Mouse (Mus musculus) hindbrain, embryonic 11.5 days (tissue): ENCODE results near the gene Clcn1. TPM values are rescaled to one million over a fixed set of nuclear protein-coding genes. Genes with fewer than 3 reads are reported as not detected.

Experiments used
- ATAC-seq: fragments of 200-750 bp; cut with Nextera tagmentation; 2 replicates; pipeline ENCODE4 v1.8.0; 2017; ENCODE audit warnings: mild to moderate bottlenecking, moderate TSS enrichment, moderate library complexity; ENCODE audit not compliant: low FRiP score
- DNase-seq: peaks from one replicate; pipeline ENCODE4 v3.0.0-alpha.2; 2015; ENCODE audit warnings: low spot score
- H3K27ac ChIP-seq: fragments of 300-500 bp; sonication (generic); 2 replicates; pipeline ENCODE4 v1.5.1; 2014; ENCODE audit warnings: mild to moderate bottlenecking, low read depth, low read length
- H3K27me3 ChIP-seq: fragments of 300-500 bp; sonication (generic); 2 replicates; pipeline ENCODE4 v1.6.1; 2014; ENCODE audit warnings: mild to moderate bottlenecking, low read length, moderate library complexity, mixed read lengths; ENCODE audit not compliant: control insufficient read depth, insufficient read depth
- H3K36me3 ChIP-seq: fragments of 300-500 bp; sonication (generic); 2 replicates; pipeline ENCODE4 v1.6.1; 2014; ENCODE audit warnings: mild to moderate bottlenecking, low read length, moderate library complexity, mixed read lengths; ENCODE audit not compliant: control insufficient read depth, insufficient read depth
- H3K4me1 ChIP-seq: fragments of 300-500 bp; sonication (generic); replicated peaks from 2 replicates; pipeline ENCODE4 v1.6.1; 2014; ENCODE audit warnings: low read length, mixed read lengths; ENCODE audit not compliant: control insufficient read depth, insufficient read depth
- H3K4me2 ChIP-seq: fragments of 300-500 bp; sonication (generic); replicated peaks from 2 replicates; pipeline ENCODE4 v1.6.1; 2014; ENCODE audit warnings: mild to moderate bottlenecking, low read depth, low read length
- H3K4me3 ChIP-seq: fragments of 300-500 bp; sonication (generic); 2 replicates; pipeline ENCODE4 v1.5.1; 2014; ENCODE audit warnings: low read depth, low read length
- H3K9ac ChIP-seq: fragments of 300-500 bp; sonication (generic); 2 replicates; pipeline ENCODE4 v1.6.1; 2014; ENCODE audit warnings: low read depth, low read length
- H3K9me3 ChIP-seq: fragments of 300-500 bp; sonication (generic); 2 replicates; pipeline ENCODE4 v1.6.1; 2016; ENCODE audit warnings: low read length; ENCODE audit not compliant: control insufficient read depth
- WGBS: fragments of 180-500 bp; shearing (Covaris S2); extraction: QIAGEN DNeasy Blood & Tissue Kit; methylation state at CpG from one replicate; pipeline ENCODE4 v1.1.7; 2014; 5-methylcytosine and 5-hydroxymethylcytosine counted together
- polyA plus RNA-seq: library from polyadenylated mRNA; unstranded; fragments of >200 nt; fragmentation: Nextera tagmentation; extraction: Ambion mirVana; gene quantifications from 2 replicates; pipeline ENCODE4 v1.2.1, GENCODE M21; 2014

Gene Clcn1
- polyA plus RNA-seq, 1 experiment from 2014 or later: 1.5 TPM

GRCm38 (mm10) chr6:42342171-42342570 lies 55.7 kb downstream of the Clcn1 start:
- Histone ChIP-seq H3K36me3 (no peaks in the 10 kb centered on the region), H3K27ac (no peak overlapping the region), H3K9me3 (no peaks in the 10 kb centered on the region), H3K9ac (no peak overlapping the region), H3K4me1 (no peaks in the 10 kb centered on the region), H3K27me3 (no peaks in the 10 kb centered on the region), H3K4me2 (no peak overlapping the region), H3K4me3 (no peak overlapping the region)
- no peak for DNase-seq
- no peak for ATAC-seq
- WGBS: 46% methylated on average over 1 of the region's 1 CpGs

GRCm38 (mm10) chr6:42343361-42344120 lies 57.1 kb downstream of the Clcn1 start:
- Histone ChIP-seq H3K9me3 (no peaks in the 10 kb centered on the region), H3K4me2 (no peak overlapping the region), H3K36me3 (no peaks in the 10 kb centered on the region), H3K4me1 (no peaks in the 10 kb centered on the region; the same call in 1 of the 2 replicates), H3K9ac (no peak overlapping the region), H3K4me3 (no peak overlapping the region), H3K27ac (no peak overlapping the region), H3K27me3 (no peaks in the 10 kb centered on the region)
- 89% methylated on average over 9 of the region's 9 CpGs for WGBS
- DNase-seq (no peak), ATAC-seq (no peak)

GRCm38 (mm10) chr6:42344255-42344654 lies 57.8 kb downstream of the Clcn1 start:
- DNase-seq: no peak
- no peaks in the 10 kb centered on the region for H3K36me3 ChIP-seq
- H3K9ac ChIP-seq: no peak overlapping the region
- no peaks in the 10 kb centered on the region; the same call in 1 of the 2 replicates for H3K4me1 ChIP-seq
- no peak overlapping the region for H3K4me3 ChIP-seq
- no peak overlapping the region for H3K4me2 ChIP-seq
- no peak overlapping the region for H3K27ac ChIP-seq
- 82% methylated on average over 1 of the region's 1 CpGs for WGBS
- no peaks in the 10 kb centered on the region for H3K27me3 ChIP-seq
- ATAC-seq: no peak
- H3K9me3 ChIP-seq: no peaks in the 10 kb centered on the region

GRCm38 (mm10) chr6:42348281-42349005 lies 62.0 kb downstream of the Clcn1 start:
- Histone ChIP-seq H3K9me3 (no peaks in the 10 kb centered on the region), H3K27ac (no peak overlapping the region), H3K36me3 (0 out of 2 replicates have a peak, but pooled peaks cover 2% of the 10 kb centered on the region), H3K4me1 (peaks cover 2% of the 10 kb centered on the region), H3K9ac (no peak overlapping the region), H3K4me2 (peak overlapping the region; percentile 86; the same call in 1 of the 2 replicates), H3K4me3 (no peak overlapping the region), H3K27me3 (no peaks in the 10 kb centered on the region)
- WGBS: 38% methylated on average over 12 of the region's 12 CpGs
- peak; percentile 12 for DNase-seq
- no peak for ATAC-seq

- WGBS: 1% methylated on average over 11 of the region's 11 CpGs
- H3K27me3 ChIP-seq: no peaks in the 10 kb centered on the region
- ATAC-seq (peak; percentile 59), DNase-seq (peak; percentile 78)
- H3K36me3 ChIP-seq: 0 out of 2 replicates have a peak, but pooled peaks cover 2% of the 10 kb centered on the region
- H3K9me3 ChIP-seq: no peaks in the 10 kb centered on the region
- peaks cover 2% of the 10 kb centered on the region for H3K4me1 ChIP-seq
- H3K4me3 ChIP-seq: peak overlapping the region; percentile 86
- peak overlapping the region; percentile 93 for H3K27ac ChIP-seq
- peak overlapping the region; percentile 86 for H3K4me2 ChIP-seq
- H3K9ac ChIP-seq: peak overlapping the region; percentile 88; the same call in 1 of the 2 replicates
Measured at GRCm38 (mm10) chr6:42349006-42349425, 62.5 kb downstream of the Clcn1 start.

- Histone ChIP-seq H3K27ac (peak within 1 kb of the TSS; percentile 93), H3K4me3 (peak within 1 kb of the TSS; percentile 86), H3K27me3 (no peaks in the 10 kb centered on the region), H3K4me2 (peak within 1 kb of the TSS; percentile 86), H3K9me3 (no peaks in the 10 kb centered on the region), H3K9ac (peak within 1 kb of the TSS; percentile 88), H3K4me1 (peaks cover 2% of the 10 kb centered on the region), H3K36me3 (0 out of 2 replicates have a peak, but pooled peaks cover 2% of the 10 kb centered on the region)
- ATAC-seq: peak; percentile 95
- DNase-seq: peak; percentile 89
- 0% methylated on average over 22 of the region's 36 CpGs for WGBS
Measured at GRCm38 (mm10) chr6:42349426-42350020, 63.0 kb downstream of the Clcn1 start, which contains the start of gene Zyx. TSS of gene Zyx (plus strand) at chr6:42349630.

GRCm38 (mm10) chr6:42350021-42350967 lies 63.8 kb downstream of the Clcn1 start:
- ATAC-seq (peak; percentile 68), DNase-seq (peak; percentile 79)
- no peaks in the 10 kb centered on the region for H3K27me3 ChIP-seq
- H3K4me3 ChIP-seq: peak overlapping the region; percentile 86
- H3K4me1 ChIP-seq: peaks cover 2% of the 10 kb centered on the region
- under 1% methylated on average over 53 of the region's 72 CpGs for WGBS
- H3K9ac ChIP-seq: peak overlapping the region; percentile 88
- 0 out of 2 replicates have a peak, but pooled peaks cover 2% of the 10 kb centered on the region for H3K36me3 ChIP-seq
- H3K9me3 ChIP-seq: no peaks in the 10 kb centered on the region
- peak overlapping the region; percentile 93 for H3K27ac ChIP-seq
- peak overlapping the region; percentile 86 for H3K4me2 ChIP-seq
